Mouse (Mus musculus): Measurements from ENCODE around the gene U90926. TPM values are rescaled to one million over a fixed set of nuclear protein-coding genes. Genes with fewer than 3 reads are reported as not detected.

The U90926 gene
- polyA plus RNA-seq, 1 experiment from 2014 or later: 0.39 TPM

Other genes with a start within 250 kb of the U90926 start
- not detected in 2 replicates for gene Odaph, start 227.9 kb downstream of the U90926 start, polyA plus RNA-seq (2015; fragmentation: Nextera tagmentation; extraction: Ambion mirVana)
- gene Cdkl2, start 171.5 kb downstream of the U90926 start, polyA plus RNA-seq (2015; fragmentation: Nextera tagmentation; extraction: Ambion mirVana): 0.57 and 0.84 TPM in 2 replicates
- 201 and 209 TPM in 2 replicates for gene G3bp2, start 131.7 kb downstream of the U90926 start, polyA plus RNA-seq (2015; fragmentation: Nextera tagmentation; extraction: Ambion mirVana)
- 50.1 and 53.2 TPM in 2 replicates for gene Uso1, start 77.5 kb downstream of the U90926 start, polyA plus RNA-seq (2015; fragmentation: Nextera tagmentation; extraction: Ambion mirVana)
- gene Ppef2, start 40.9 kb upstream of the U90926 start, polyA plus RNA-seq (2015; fragmentation: Nextera tagmentation; extraction: Ambion mirVana): 0.06 and 0.13 TPM in 2 replicates
- 11.6 and 12.3 TPM in 2 replicates for gene Naaa, start 62.8 kb upstream of the U90926 start, polyA plus RNA-seq (2015; fragmentation: Nextera tagmentation; extraction: Ambion mirVana)
- 46.5 and 48.4 TPM in 2 replicates for gene Sdad1, start 95.1 kb upstream of the U90926 start, polyA plus RNA-seq (2015; fragmentation: Nextera tagmentation; extraction: Ambion mirVana)
- gene Cxcl9, start 112.7 kb upstream of the U90926 start, polyA plus RNA-seq (2015; fragmentation: Nextera tagmentation; extraction: Ambion mirVana): 0.49 and 0.76 TPM in 2 replicates
- 5.2 and 5.5 TPM in 2 replicates for gene Art3, start 116.4 kb upstream of the U90926 start, polyA plus RNA-seq (2015; fragmentation: Nextera tagmentation; extraction: Ambion mirVana)
- gene Cxcl10, start 133.5 kb upstream of the U90926 start, polyA plus RNA-seq (2015; fragmentation: Nextera tagmentation; extraction: Ambion mirVana): 0.94 and 1.5 TPM in 2 replicates
- gene Nup54, start 219.8 kb upstream of the U90926 start, polyA plus RNA-seq (2015; fragmentation: Nextera tagmentation; extraction: Ambion mirVana): 55.2 and 60.2 TPM in 2 replicates

Data from limb, embryonic 13.5 days (tissue).